Mouse (Mus musculus) ZHBTc4 (cell line): ENCODE data around the gene Stt3b.

Experiments
- DNase-seq: peaks from one replicate; pipeline ENCODE4 v3.0.0-alpha.2; 2011; ENCODE audit warnings: low read depth, low spot score

The Stt3b gene

GRCm38 (mm10) chr9:115214572-115215571 is 95.3 kb downstream of the Stt3b start:
- DNase-seq: no peak

- DNase-seq: no peak
These were observed 96.4 kb downstream of the Stt3b start for GRCm38 (mm10) chr9:115213755-115214264.

GRCm38 (mm10) chr9:115210535-115210934 is 99.7 kb downstream of the Stt3b start:
- no peak for DNase-seq

GRCm38 (mm10) chr9:115209737-115210136 is 100.5 kb downstream of the Stt3b start:
- DNase-seq: no peak

GRCm38 (mm10) chr9:115206219-115206618 is 104.0 kb downstream of the Stt3b start:
- DNase-seq: no peak

- peak; percentile 55 for DNase-seq
These were observed 104.7 kb downstream of the Stt3b start for GRCm38 (mm10) chr9:115205491-115205890.

GRCm38 (mm10) chr9:115203136-115203535 is 107.1 kb downstream of the Stt3b start:
- no peak for DNase-seq

- no peak for DNase-seq
These were observed 109.0 kb downstream of the Stt3b start for GRCm38 (mm10) chr9:115201264-115201663.

- DNase-seq: no peak
These were observed 109.9 kb downstream of the Stt3b start for GRCm38 (mm10) chr9:115200166-115200862.

- no peak for DNase-seq
These were observed 113.1 kb downstream of the Stt3b start for GRCm38 (mm10) chr9:115197082-115197481.

GRCm38 (mm10) chr9:115192890-115193289 is 117.3 kb downstream of the Stt3b start:
- peak; percentile 56 for DNase-seq
